Mouse (Mus musculus) heart, postnatal 0 days (tissue): ENCODE measurements around the gene Zfp553. TPM values are rescaled to one million over a fixed set of nuclear protein-coding genes. Genes with fewer than 3 reads are reported as not detected.

Experiments
- ATAC-seq: fragments of 200-750 bp; cut with Nextera tagmentation; 2 replicates; pipeline ENCODE4 v1.8.0; 2017; ENCODE audit warnings: low read depth, moderate number of reproducible peaks, moderate library complexity; ENCODE audit not compliant: insufficient read depth
- DNase-seq: peaks from one replicate; pipeline ENCODE4 v3.0.0-alpha.2; 2016; ENCODE audit warnings: low spot score
- H3K27ac ChIP-seq: fragments of 300-500 bp; sonication (generic); 2 replicates; pipeline ENCODE4 v1.5.1; 2014; ENCODE audit warnings: low read depth, mild to moderate bottlenecking
- H3K27me3 ChIP-seq: fragments of 300-500 bp; sonication (generic); 2 replicates; pipeline ENCODE4 v1.6.1; 2014; ENCODE audit warnings: low read length, mixed read lengths; ENCODE audit not compliant: control insufficient read depth, insufficient read depth
- H3K36me3 ChIP-seq: fragments of 300-500 bp; sonication (generic); replicated peaks from 2 replicates; pipeline ENCODE4 v1.6.1; 2014; ENCODE audit warnings: low read length, mixed read lengths; ENCODE audit not compliant: control insufficient read depth, insufficient read depth
- H3K4me1 ChIP-seq: fragments of 300-500 bp; sonication (generic); 2 replicates; pipeline ENCODE4 v1.6.1; 2014; ENCODE audit warnings: antibody characterized with exemption; ENCODE audit not compliant: control insufficient read depth, insufficient read depth
- H3K4me2 ChIP-seq: fragments of 300-500 bp; sonication (generic); 2 replicates; pipeline ENCODE4 v1.6.1; 2014; ENCODE audit warnings: low read depth, mild to moderate bottlenecking, low read length, moderate library complexity
- H3K4me3 ChIP-seq: fragments of 300-500 bp; sonication (generic); 2 replicates; pipeline ENCODE4 v1.5.1; 2014; ENCODE audit warnings: low read depth, low read length
- H3K9ac ChIP-seq: fragments of 300-500 bp; sonication (generic); replicated peaks from 2 replicates; pipeline ENCODE4 v1.6.1; 2014; ENCODE audit warnings: low read depth, low read length, mixed read lengths
- H3K9me3 ChIP-seq: fragments of 300-500 bp; sonication (generic); replicated peaks from 2 replicates; pipeline ENCODE4 v1.6.1; 2016; ENCODE audit warnings: low read length; ENCODE audit not compliant: control insufficient read depth
- CTCF ChIP-seq: IDR thresholded peaks from 2 replicates; pipeline ENCODE4 v1.5.1; 2016; ENCODE audit warnings: antibody characterized with exemption, control low read depth, low read depth
- EP300 ChIP-seq: IDR thresholded peaks from 2 replicates; pipeline ENCODE4 v1.6.1; 2016; ENCODE audit warnings: antibody characterized with exemption, low read depth
- WGBS: fragments of 180-500 bp; shearing (Covaris S2); extraction: QIAGEN DNeasy Blood & Tissue Kit; methylation state at CpG from one replicate; pipeline ENCODE4 v1.1.7; 2014; 5-methylcytosine and 5-hydroxymethylcytosine counted together
- polyA plus RNA-seq: library from polyadenylated mRNA; unstranded; fragments of >200 nt; fragmentation: Nextera tagmentation; extraction: Ambion mirVana; gene quantifications from 2 replicates; pipeline ENCODE4 v1.2.1, GENCODE M21; 2015
- total RNA-seq: library from RNA; depleted of rRNA; stranded (reverse); fragments of >200 nt; gene quantifications from 2 replicates; pipeline ENCODE4 v1.2.3, GENCODE M21; 2014; ENCODE audit warnings: low replicate concordance

The Zfp553 gene
- total and polyA plus RNA-seq, 2 experiments from 2014 or later = 11.2 to 11.8 TPM

DNA sequence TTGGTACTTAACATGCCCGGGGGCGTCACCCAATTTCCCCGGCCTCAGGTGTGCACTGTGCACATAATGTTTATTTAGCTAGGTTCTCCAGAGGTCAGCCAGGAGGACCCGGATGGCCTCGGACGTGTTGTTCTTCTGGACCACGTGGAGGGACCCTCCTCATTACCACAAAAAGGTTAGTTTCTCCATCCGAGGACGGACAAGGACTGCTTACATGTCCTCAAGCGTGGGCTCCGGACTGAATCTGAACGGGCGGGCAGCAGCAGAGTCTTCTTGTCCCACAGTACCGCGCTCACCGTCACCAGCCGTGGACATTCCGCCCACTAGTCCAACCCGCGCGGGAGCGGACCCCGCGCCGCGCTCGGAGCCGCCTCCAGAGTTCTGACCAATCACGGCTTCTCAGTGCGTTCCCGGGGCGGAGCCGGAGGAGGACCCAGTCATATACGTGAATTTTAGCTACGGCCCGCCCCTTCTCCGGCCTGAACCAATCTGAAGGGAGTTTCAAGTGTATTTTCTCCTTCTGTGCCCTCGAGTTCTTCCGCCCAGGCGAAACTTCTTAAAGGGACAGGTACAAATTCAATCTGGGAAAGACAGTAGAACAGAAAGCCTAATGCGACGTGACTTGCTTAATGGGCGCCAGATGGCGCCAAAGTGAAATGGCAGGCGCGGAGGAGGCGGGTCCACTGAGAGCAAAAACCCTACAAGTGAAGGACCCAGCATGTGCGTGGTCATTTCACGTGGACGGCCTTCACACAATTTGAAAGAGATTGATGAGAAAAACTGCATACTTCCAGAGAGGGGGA, 27.6 kb downstream of the Zfp553 start, which contains the start of gene Dctpp1:
TSS of gene Dctpp1 (minus strand) at position 401 of the 803 bp plus-strand sequence.
- TF ChIP-seq EP300 = no peak
- peak; percentile 88 for TF ChIP-seq CTCF
- Histone ChIP-seq H3K4me3 (peak within 1 kb of the TSS; percentile 58), H3K27ac (no peak within 1 kb of the TSS), H3K27me3 (no peaks in the 10 kb centered on the region), H3K9ac (peak within 1 kb of the TSS; percentile 49), H3K36me3 (0 out of 2 replicates have a peak, but pooled peaks cover 4% of the 10 kb centered on the region), H3K4me1 (peaks cover 10% of the 10 kb centered on the region; the same call in 1 of the 2 replicates), H3K4me2 (peak within 1 kb of the TSS; percentile 70), H3K9me3 (no peaks in the 10 kb centered on the region)
- DNase-seq = peak; percentile 100
- peak; percentile 98 for ATAC-seq
- under 1% methylated on average over 50 of the region's 50 CpGs for WGBS

DNA sequence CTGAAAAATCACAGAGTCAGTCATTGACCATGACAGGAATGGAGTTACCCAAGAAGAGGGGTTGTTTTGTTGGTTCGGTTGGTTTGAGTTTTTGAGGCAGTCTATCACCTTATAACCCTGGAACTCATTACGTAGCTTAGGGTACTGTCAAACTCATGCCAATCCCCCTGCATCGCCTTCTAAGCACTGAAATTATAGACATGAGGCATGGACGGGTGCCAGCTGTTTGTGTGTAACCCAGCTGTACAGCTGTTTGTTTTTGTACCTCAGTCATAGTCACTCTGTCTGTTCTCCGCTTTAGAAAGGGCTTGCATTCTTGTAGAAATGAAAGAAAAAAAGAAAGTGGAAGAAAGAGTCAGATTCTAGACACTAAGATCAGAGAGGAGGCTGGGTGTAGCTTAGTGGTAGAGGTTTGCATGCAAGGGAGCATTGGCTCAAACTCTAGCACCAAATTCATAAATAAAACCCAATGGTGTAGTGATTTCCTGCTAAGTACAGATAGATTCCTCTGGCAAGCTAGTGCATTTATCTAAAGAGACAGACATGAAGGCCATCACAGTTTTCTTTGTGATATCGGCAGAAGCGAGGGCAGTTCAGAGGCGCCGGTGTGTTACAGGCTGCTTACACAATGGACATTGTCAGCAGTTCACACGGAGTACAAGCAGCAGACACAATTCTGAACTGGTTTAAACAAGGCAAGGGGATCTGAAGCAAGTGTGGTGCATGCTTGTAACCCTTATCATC, 29.5 kb downstream of the Zfp553 start:
- 72% methylated on average over 10 of the region's 10 CpGs for WGBS
- Histone ChIP-seq H3K27ac (no peak overlapping the region), H3K9ac (no peak overlapping the region), H3K9me3 (no peaks in the 10 kb centered on the region), H3K4me1 (peaks cover 10% of the 10 kb centered on the region; the same call in 1 of the 2 replicates), H3K4me2 (no peak overlapping the region), H3K4me3 (no peak overlapping the region), H3K27me3 (no peaks in the 10 kb centered on the region), H3K36me3 (no peaks in the 10 kb centered on the region)
- no peak for TF ChIP-seq EP300
- no peak for TF ChIP-seq CTCF
- DNase-seq (no peak), ATAC-seq (no peak)

DNA sequence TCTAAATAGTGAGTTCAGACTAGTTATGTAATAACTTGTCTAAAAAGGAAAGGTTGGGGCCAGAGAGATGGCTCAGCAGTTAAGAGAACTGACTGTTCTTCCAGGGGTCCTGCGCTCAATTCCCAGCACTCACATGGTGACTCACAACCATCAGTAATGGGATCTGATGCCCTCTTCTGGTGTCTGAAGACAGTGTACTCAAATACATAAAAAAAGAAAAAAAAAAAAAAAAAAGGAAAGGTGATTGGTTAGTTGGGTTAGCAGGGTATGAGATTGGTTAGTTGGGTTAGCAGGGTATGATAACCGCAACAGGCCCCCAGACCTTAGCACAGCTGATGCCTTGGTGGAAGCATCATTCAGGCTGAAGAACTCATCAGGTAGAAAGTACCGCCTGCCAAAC, 30.7 kb downstream of the Zfp553 start:
- Histone ChIP-seq H3K9me3 (no peaks in the 10 kb centered on the region), H3K27me3 (no peaks in the 10 kb centered on the region), H3K36me3 (no peaks in the 10 kb centered on the region), H3K27ac (no peak overlapping the region), H3K9ac (no peak overlapping the region), H3K4me1 (peaks cover 10% of the 10 kb centered on the region; the same call in 1 of the 2 replicates), H3K4me3 (no peak overlapping the region), H3K4me2 (no peak overlapping the region)
- TF ChIP-seq EP300 (no peak), CTCF (no peak)
- DNase-seq (no peak), ATAC-seq (no peak)
- WGBS = 89% methylated on average over 3 of the region's 3 CpGs

DNA sequence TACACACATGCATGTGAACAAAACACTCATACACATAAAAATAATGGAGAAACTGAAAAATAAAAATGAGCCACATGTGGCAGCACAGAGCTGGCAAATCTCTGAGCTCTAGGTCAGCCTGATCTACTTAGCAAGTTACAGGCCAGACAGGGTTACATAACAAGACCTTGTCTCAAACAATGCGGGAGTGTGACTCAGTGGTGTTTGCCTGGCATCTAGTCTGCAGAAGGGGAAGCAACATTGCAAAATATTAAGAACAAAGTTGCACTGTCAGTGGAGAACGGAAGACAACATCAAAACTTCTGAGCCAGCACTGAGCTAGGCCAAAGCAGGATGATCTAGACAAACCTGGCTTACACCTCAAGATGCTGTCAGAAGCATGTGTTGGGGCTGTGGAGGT, 37.4 kb downstream of the Zfp553 start:
- Histone ChIP-seq H3K9ac (no peak overlapping the region), H3K4me1 (peaks cover 11% of the 10 kb centered on the region), H3K9me3 (no peaks in the 10 kb centered on the region), H3K4me3 (no peak overlapping the region), H3K36me3 (peaks cover 16% of the 10 kb centered on the region), H3K4me2 (no peak overlapping the region), H3K27me3 (no peaks in the 10 kb centered on the region), H3K27ac (no peak overlapping the region)
- no peak for TF ChIP-seq EP300
- 80% methylated on average over 2 of the region's 2 CpGs for WGBS
- no peak for DNase-seq
- ATAC-seq = no peak

DNA sequence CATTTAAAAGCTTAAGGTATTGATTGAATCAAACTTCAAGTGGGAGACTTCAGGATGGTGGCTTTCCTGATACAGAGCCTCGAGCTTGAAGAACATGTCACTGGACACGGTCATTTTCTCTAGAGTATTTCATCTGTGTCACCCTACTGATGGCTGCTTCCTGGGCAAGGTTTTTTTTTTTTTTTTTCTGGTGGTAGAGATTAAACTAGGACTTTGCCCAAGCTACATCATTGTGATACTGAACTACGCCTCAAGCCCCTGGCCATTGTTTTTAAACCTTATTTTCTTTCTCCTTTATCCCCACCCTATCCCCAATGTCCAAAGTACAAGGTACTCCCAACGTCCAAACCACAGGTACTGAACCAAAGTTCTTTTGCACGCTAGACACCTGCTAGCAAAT, 37.8 kb downstream of the Zfp553 start:
- Histone ChIP-seq H3K27ac (no peak overlapping the region), H3K9ac (no peak overlapping the region), H3K4me1 (peaks cover 11% of the 10 kb centered on the region), H3K36me3 (peaks cover 16% of the 10 kb centered on the region), H3K4me3 (no peak overlapping the region), H3K27me3 (no peaks in the 10 kb centered on the region), H3K4me2 (no peak overlapping the region), H3K9me3 (no peaks in the 10 kb centered on the region)
- DNase-seq (no peak), ATAC-seq (no peak)
- WGBS = 89% methylated on average over 5 of the region's 5 CpGs
- TF ChIP-seq CTCF (no peak), EP300 (no peak)
